Mouse (Mus musculus) kidney, postnatal 25 days (tissue): ENCODE measurements at regions not wholly inside any gene's neighbourhood (a gene's known extent, or its start where the extent isn't known, plus 50 kb on each side); places are given as distances from the start of the nearest gene placed in this dataset.

Experiments used
- DNase-seq, 2 experiments: peaks; one replicate each; pipeline ENCODE4 v3.0.0; 2021; ENCODE audit warnings: mixed read lengths in 2 of 2

DNA sequence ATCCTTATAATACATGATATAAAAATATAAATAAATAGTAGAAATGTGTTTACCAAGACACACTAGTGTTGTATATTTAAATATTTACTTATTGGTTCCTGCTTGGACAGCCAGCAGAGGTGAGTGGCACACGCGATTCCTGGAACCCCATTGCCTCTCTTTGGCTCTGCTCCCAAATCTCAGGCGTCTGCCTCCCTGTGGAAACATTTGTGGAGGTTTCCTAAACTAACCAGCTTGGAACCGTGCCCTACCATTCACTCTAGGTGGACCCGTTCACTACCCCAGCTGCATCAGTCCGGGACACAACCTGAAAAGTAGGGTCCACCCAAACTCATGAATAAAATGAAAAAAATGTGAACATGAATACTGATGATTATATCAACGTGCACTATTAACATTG lies 404.0 kb upstream of the Defb41 start:
- DNase-seq, result peak in 1 of 2 experiments; percentile 11

DNA sequence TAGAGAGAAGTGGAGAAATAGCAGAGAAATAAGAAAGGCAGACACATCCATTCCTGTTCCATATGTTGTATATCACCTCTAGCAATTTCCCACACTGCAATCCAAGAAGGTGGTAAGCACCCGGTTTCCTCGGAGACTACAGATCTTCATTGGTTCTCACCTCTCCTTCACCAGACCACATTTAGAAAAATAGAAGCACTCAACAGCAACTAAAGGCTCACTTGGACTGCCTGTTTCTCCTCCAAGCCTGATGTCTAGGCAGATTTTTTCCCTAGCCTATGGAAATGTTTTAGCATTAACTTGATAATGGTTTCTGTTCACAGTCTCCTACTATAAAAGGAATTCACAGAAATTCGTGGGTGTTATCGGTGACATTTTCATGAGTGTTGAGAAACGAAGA lies 403.3 kb upstream of the Defb41 start:
- DNase-seq, result no peak

DNA sequence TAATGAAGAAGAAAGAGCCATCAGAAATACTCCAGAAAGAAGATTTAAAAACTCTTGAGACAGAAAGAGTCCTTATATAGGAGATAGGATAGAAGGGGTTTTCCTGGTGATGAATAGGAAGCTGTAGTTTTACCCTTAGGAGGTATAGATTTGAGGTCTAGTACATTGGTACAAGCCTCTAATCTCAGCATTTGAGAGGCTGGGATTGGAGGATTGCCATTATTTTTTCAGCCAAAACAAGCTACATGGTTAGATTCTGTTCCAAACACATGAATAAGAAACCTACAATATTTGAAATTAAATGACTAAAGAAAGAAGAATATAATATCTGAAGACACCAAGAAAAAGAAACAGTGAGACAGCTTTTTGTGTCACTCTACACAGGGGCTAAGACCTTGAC lies 375.9 kb upstream of the Defb41 start:
- no peak for DNase-seq

DNA sequence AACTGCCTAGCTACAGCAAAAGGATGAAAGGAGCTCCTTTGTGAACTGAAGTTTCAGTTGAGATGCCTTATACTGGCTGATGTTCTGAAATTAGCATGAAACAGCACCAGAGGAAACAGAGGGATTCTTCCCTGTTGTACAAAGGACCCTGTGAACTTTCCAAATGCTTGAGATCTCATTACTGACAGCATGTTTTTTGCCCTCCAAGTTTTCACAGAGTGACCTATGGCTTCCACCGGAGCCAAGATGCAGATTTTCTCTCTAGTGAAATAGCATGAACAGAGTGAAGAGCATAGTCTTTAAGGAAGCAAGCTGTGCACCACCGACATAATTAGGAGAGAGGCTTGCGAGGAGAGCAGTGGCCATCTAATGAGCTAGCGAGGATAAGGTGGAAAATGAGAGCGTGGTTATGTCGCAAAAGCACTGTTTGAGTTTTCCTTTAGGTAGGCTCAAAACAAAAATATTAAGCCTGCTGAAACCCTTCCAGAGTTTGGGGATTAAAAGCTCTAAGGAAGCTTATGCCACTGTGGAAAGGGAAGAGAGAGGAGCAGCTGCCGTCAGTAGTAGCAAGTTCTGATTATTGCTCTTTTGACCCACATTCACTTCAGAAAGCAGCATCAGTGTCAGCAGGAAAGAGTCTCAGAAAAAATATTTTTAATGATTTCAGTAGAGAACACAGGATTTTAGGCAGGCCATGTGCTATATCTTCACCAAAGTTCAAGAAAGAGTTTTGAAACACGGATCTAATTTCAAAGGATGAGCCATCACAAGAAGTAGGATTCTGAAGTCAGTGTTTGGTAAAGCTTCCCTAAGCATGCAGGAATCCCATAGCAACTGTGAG lies 374.7 kb upstream of the Defb41 start:
- no peak for DNase-seq

DNA sequence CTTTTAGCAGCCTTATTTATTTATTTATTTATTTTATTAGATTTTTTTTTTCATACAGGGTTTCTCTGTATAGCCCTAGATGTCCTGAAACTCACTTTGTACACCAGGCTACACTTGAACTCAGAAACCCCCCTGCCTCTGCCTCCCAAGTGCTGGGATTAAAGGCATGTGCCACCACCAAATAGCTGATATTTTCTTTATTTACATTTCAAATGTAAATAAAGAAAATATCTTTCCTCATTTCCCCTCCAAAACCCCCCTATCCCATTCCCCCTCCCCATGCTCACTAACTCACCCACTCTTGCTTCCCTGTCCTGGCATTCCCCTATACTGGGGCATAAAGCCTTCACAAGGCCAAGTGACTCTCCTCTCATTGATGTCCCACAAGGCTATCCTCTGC lies 372.4 kb upstream of the Defb41 start:
- no peak for DNase-seq

DNA sequence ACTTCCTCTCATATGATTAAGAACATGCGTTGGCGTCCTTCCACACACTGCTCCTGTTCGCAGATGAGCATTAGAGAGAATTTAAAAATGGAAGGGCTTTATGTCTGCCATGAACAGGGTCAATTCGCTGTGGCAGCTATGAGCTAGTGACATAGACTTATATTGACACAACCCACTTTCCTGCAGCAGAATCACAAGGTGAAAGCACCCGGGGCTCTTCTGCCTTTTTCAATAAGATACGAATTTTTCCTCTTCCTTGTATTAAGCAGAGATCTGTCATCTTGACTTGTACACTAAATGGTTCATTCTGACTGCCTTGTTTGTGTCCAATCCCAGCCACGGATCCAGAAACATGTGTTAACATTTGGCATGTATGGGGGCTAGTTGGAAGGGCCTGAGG lies 345.3 kb upstream of the Defb41 start:
- DNase-seq, result no peak

DNA sequence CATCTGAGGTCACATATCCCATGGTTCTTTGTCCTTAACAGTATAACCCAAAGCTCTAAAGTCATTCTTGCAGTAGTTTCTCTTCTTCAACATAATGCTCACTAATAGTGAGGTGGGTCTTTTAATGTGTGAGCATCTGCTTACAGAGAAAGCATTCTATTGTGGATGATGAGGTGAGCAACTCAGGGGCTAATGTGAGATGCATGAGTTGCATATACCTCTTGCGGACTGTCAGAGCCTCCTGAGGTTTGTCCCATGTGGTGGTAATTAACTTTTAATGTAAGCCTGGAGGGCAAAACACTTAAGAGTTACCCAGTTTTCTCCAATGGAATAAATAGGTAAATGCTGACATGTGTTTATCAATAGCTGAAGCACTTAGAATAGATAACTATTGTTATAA lies 334.9 kb upstream of the Defb41 start:
- DNase-seq, result no peak

DNA sequence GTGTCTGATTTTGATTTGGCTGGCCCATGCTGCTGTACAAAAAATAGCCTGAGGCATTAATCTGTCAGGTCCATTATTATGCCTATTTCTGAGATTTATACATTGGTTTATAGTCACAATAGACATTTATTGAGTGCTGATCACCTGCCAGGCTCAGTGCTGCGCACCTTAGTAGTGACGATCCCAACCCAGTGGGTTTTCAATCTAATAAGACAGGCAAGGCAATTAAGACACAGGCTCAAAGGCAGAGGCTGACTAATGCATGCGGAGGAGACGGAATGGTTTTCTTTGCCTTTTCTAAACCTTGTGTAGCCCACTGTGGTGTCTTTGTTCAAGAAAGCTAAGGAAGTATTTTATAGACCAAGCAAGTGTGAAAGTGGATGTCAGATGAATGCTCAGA lies 334.0 kb upstream of the Defb41 start:
- no peak for DNase-seq

DNA sequence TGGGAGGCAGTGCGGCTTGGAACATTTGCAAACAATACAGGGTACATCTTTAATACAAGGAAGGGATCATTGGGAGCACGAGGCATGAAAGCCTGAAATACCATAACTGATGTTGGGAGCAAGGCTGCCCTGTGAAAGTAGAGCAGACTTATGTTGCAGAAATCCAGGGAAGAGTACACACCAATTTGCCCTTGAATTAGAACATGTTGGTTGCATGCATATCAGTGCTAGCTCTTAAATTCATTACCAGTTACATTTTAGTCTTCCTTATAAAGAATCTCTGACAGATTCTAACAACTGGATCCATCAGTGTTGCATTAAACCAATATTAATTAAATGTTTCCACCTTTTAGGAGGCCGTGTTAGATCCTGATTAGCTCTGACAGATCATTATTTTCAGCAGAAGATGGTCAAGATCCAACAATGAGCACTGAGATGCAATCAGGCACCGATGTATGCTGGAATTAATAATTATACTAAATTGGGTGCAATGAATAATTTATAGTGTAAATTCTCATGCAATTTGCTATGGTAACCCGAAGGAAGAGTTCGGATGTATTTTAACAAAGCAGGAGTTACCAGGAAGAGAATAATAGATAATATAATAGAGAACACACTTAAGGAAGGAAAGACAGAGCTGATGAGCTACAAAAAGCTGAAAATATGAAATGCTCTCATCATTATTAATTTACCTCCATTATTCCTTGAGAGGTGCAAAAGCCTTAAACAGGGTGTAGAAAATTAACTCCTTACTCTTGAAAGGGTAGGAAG lies 318.6 kb upstream of the Defb41 start:
- DNase-seq, result no peak

DNA sequence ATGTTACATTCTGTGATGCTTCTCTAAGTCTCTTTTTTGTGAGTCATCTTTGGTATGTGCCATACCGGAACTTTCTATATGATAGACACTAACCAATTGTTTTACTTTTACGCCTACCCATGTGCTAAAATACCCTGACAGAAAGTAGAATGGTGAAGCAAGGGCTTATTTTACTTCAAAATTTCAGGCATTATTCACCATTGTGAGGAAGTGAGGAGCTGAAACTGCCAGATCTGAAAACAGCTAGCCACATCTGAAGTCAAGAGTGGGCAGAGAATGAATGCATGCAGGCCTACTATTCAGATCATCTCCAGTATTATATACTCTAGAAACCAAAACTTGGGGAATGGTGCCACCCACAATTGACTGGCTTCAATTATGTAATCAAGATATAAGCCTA lies 313.7 kb upstream of the Defb41 start:
- no peak for DNase-seq

DNA sequence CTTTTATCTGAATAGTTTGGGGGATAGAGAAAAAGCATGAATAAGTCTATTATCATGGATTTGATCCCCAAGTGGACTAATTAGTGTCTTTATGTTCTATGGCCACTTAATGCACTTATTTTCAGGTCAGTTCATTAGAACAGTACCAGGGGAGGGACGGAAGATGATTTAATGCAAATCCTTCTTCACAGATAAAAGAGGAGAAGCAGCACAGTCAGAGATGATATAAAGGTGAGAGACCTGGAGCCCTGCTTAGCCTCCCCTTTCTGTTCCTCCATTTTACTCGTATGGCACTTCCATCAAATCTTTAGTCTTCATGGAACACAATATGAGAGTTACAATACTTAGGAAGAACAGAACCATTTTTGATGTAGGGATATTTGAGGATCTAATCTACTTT lies 302.1 kb upstream of the Defb41 start:
- no peak for DNase-seq

DNA sequence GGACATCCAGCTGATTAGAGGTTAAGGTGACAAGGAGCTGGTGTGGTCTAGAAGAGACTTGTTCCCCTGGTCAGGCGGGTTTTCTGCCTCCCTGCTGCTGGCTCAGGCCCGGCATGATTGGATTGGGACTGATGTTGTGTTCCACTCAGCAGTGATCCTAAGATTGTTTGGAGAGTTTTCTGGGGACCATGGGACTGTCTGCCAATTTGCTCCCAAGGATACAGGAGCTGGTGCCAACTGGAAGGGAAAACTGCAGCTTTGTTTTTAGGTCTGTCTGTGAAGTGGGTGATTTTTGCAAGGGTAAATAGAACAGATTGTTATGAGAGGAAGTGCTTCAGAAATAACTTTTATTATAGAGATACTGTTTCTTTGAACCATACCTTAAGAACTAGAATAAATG lies 286.3 kb upstream of the Defb41 start:
- no peak for DNase-seq

DNA sequence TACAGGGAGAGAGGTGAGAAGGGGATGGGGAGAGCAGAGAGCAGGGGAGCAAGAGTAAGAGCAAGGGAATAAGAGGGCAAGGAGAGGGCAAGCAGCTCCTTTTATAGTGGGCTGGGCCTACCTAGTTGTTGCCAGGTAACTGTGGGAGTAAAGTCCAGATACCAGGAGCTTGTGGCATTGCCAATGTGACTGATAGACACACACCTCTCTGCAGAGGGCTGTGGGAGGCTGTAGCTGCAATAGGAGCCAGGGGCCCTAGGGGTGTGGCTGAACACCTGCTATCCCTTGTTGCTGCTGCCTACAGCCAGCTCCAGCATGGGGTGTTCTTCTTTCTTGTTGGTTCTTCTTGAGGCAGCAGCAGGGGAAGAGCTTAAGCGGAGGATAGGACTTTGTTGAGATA lies 266.8 kb upstream of the Defb41 start:
- peak in 1 of 2 experiments; percentile 29 for DNase-seq

DNA sequence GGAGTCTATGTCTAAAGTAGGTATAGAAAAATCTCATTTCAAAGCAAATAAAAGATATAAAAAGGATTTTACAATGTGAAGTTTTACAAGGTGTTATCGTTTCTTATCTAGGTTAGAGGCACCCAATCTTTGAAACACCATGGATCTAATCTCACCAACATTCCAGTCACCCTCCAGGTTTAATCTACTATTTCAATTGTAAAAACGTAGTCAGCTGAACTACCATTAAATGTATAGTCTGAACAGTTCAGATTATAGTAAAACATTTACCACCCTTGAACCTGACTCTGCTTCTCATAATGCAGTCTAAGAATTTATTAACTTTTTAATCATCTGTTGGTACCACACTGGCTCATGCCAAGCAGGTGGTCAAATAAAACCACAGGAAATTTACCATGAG lies 259.5 kb upstream of the Defb41 start:
- no peak for DNase-seq

DNA sequence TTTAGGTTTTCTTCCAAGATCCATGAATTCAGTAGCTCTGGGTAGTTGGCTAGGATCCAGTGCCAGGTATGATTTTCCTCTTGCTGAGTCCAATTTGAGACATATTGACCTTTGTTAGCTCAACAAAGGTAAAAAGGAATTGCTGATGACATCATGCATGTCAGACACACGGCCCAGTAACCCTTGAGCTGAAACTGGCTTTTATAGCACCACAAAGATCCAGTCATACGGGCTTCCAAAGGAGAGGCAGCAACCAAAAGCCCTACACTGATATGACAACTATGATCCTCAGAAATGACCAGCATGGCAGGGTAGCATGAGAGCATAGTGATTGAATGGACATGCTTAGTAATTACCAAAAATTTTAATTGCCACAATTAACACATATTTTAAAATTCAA lies 258.0 kb upstream of the Defb41 start:
- DNase-seq, result no peak

DNA sequence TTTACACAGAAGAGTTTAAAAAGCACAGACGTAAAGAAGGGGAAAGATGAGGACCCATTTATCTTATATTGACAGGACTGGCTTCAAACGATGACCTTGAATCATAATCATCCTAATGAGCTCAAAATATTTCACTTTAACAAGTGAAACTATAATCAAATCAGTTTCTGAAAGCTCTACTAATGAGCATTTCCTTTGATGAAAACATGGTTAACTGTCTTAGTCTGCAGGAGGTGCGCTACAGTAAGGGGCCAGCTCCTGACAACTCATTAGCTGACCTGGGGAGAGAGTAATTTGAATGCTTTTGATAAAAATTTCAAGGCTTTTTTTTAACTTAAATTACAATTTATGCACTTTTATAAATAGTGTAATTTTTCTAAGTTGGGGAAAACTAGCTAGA lies 247.8 kb upstream of the Defb41 start:
- DNase-seq, result no peak

DNA sequence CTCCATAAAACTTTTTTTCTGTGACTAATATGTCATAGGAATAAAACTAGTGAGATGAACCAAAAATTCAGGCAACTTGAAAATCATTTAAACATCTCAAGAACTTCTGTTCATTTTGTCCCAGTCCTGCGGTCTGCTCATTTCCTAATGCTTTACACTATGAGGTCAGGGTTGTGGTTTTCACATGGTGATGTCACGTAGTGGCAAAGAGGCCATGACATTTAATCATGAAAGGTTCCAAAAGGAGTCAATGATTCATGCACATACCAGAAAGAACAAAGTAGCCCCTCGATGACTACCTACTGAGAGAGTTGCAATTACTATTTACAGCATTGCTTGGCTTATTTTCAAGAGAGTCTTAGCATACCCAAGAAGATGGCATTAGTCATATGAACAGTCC lies 233.6 kb upstream of the Defb41 start:
- no peak for DNase-seq

DNA sequence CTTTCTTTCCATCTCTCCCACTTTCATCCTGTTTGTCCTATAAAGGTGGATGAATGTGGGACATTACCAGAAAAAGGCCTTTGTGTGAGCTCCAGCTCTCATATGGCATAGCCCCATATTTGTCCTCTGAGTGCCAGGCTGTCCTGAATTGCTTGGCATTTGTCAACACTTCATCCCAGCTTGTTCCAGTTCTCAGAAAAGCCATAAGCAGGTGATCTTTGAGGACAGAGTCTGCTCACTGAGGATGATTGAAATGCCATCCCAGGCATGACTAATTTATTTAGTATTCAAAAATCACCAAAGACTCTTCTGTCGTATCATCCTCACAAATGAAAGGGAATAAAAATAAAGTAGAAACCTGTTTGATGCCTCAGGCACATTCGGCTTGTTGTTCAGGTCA lies 203.6 kb upstream of the Defb41 start:
- DNase-seq, result no peak

DNA sequence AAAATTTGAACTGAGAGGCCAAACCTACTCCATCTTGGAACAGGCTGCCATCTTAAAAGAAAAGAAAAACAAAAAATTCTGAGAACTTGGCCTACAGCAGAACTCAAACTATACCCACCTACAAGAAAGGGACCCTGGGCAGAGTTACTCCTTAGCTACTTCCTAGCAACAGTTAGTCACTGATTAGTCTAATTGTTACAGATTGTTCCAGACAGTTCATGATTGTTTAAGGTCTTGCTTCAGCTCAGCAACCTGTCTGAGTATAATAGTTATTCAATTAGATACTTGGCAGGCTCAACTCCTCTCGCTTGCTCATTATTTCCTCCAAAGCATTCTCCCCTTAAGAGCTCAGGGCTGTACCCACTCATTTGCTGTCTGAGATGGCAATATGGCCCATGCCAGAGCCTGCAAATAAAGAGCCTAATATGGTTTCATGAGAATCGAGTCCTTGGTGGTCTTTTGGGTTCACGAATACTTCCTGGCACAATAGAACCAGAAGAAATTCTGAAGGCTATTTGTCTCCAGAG lies 200.4 kb upstream of the Defb41 start:
- no peak for DNase-seq

DNA sequence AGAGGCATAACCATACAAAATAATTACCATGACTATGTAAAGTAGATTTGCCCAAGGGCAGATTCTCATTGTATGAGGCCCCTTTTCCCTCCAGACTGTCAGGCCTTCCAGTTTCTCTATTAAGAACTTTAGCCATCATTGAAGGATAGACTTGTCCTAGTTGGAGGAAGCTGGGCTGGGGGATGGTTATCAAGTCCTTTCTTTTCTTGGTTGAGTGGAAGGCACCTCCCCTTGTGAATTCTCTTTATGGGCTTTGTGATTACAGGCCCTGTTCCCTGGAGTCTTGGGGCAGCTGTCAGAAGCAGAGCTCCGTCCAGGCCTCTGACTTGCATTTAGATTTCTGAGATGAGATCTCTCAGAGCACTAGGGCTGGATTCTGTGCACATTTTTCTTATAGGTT lies 198.3 kb upstream of the Defb41 start:
- DNase-seq, result no peak

DNA sequence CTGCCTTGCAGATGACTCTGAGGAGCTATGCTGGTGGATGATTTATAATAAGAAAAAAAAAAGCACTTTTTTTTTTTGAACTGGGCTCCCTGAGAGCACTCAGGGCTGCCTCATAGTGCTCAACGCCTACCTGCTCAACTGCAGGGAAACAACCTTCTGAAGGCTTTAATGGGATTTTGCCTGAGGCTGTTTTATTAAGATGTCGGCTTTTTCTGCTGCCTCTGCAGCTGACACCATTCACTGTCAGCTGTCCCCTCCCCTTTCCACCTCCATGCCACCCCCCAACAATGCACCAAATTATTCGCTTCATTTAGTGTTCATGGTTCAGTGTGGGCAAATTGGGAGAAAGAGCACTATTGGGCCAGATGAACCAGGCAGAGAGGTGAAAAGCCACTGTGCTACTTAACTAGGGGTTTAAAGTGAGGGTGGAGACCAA lies 151.4 kb upstream of the Defb41 start:
- DNase-seq, result no peak

DNA sequence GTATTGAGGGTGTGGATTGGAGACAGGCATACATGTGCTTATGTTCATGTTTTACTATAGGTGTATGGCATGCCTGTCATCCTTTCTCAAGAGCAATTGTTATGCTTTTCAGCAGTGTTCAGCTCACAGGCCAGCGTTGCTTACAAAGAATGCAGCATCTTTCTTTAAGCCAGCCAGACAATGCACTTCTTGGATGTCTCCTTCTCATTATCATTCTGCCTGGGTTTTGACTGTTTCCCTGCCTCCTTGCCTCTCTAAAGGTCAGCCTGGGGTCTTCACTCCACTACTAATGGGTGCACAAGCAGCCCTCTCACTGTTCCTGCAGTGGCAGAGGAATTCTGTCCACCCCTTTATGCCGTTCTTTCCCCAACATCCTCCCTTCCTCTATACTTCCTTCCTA lies 150.9 kb upstream of the Defb41 start:
- DNase-seq, result no peak

DNA sequence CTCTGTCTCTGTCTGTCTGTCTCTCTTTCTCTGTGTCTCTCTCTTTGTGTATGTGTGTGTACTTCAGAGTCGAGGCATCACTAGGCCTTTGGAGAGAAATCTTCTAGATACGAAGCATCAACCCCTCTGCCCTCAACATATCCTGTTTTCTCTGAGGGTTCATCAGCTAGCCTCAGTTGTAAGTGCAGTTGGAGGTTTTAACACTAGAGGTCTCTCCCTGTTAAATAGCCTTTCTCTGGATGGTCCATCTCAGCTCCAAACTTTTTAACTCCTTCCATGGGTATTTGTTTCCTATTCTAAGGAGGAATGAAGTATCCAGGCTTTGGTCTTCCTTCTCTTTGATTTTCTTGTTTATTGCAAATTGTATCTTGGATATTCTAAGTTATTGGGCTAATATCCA lies 147.8 kb upstream of the Defb41 start:
- no peak for DNase-seq

DNA sequence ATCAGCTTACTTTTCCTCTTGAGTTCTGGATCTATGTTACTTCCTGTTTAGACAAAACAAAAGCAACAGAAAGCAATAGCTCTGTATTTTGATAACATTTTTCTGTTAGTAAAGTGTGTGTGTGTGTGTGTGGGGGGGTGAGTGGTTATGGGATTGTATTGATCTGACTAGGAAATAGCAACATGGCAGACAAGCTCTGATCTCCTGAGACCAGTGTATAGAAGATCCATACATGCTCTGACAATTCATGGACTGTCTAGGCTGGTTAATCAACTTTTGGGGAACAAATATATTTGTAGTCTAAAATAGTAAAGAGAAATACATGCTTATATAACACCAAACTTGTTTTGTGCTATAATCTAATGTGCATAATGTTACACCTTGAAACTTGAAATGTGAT lies 124.7 kb upstream of the Defb41 start:
- DNase-seq, result no peak
